Mouse (Mus musculus): ENCODE data around the gene Rab13. TPM values are rescaled to one million over a fixed set of nuclear protein-coding genes. Genes with fewer than 3 reads are reported as not detected.

The Rab13 gene
- polyA plus RNA-seq, 1 experiment = 1.4 TPM

- Histone ChIP-seq H3K36me3 (ENCODE audit: control insufficient read depth, insufficient read depth, low read length) (peaks cover 16% of the 10 kb centered on the region), H3K4me3 (ENCODE audit: control insufficient read depth, insufficient read depth, low read length) (peak overlapping the region; percentile 88), H3K27me3 (ENCODE audit: control insufficient read depth, insufficient read depth, low read length) (no peaks in the 10 kb centered on the region), H3K4me1 (replicated peaks; ENCODE audit: control insufficient read depth, insufficient read depth, low read length) (peaks cover 12% of the 10 kb centered on the region), H3K27ac (ENCODE audit: control insufficient read depth, insufficient read depth, low read length) (0 out of 2 replicates have a peak overlapping the region, but pooled peaks have one; percentile 9)
- peak; percentile 23 for DNase-seq
- TF ChIP-seq POLR2A (IDR thresholded peaks at IDR 0.05; ENCODE audit: control insufficient read depth, extremely low read depth, insufficient read depth, low read length, poor library complexity) (no peak), CTCF (IDR thresholded peaks at IDR 0.05; ENCODE audit: borderline replicate concordance, control insufficient read depth, extremely low read depth, insufficient read depth, low read length, poor library complexity) (no peak)
- WGBS = under 1% methylated on average over 41 of the region's 41 CpGs
These were observed 41.1 kb downstream of the Rab13 start for GRCm38 (mm10) chr3:90254419-90255193.

- H3K27ac ChIP-seq (ENCODE audit: control insufficient read depth, insufficient read depth, low read length) = 0 out of 2 replicates have a peak overlapping the region, but pooled peaks have one; percentile 9
- H3K27me3 ChIP-seq (ENCODE audit: control insufficient read depth, insufficient read depth, low read length) = no peaks in the 10 kb centered on the region
- DNase-seq = no peak
- peaks cover 22% of the 10 kb centered on the region for H3K36me3 ChIP-seq (ENCODE audit: control insufficient read depth, insufficient read depth, low read length)
- WGBS = 5% methylated on average over 2 of the region's 2 CpGs
- H3K4me3 ChIP-seq (ENCODE audit: control insufficient read depth, insufficient read depth, low read length) = peak overlapping the region; percentile 88
- TF ChIP-seq CTCF (IDR thresholded peaks at IDR 0.05; ENCODE audit: borderline replicate concordance, control insufficient read depth, extremely low read depth, insufficient read depth, low read length, poor library complexity) (no peak), POLR2A (IDR thresholded peaks at IDR 0.05; ENCODE audit: control insufficient read depth, extremely low read depth, insufficient read depth, low read length, poor library complexity) (no peak)
- peaks cover 12% of the 10 kb centered on the region for H3K4me1 ChIP-seq (replicated peaks; ENCODE audit: control insufficient read depth, insufficient read depth, low read length)
These were observed 41.7 kb downstream of the Rab13 start for GRCm38 (mm10) chr3:90255194-90255565.

- H3K36me3 ChIP-seq (ENCODE audit: control insufficient read depth, insufficient read depth, low read length) = peaks cover 29% of the 10 kb centered on the region
These were observed 42.4 kb downstream of the Rab13 start for GRCm38 (mm10) chr3:90255784-90256353.

GRCm38 (mm10) chr3:90256731-90257530 is 43.4 kb downstream of the Rab13 start:
- Histone ChIP-seq H3K4me1 (replicated peaks; ENCODE audit: control insufficient read depth, insufficient read depth, low read length) (peaks cover 12% of the 10 kb centered on the region), H3K36me3 (ENCODE audit: control insufficient read depth, insufficient read depth, low read length) (peaks cover 39% of the 10 kb centered on the region), H3K4me3 (ENCODE audit: control insufficient read depth, insufficient read depth, low read length) (no peak overlapping the region), H3K27me3 (ENCODE audit: control insufficient read depth, insufficient read depth, low read length) (no peaks in the 10 kb centered on the region), H3K27ac (ENCODE audit: control insufficient read depth, insufficient read depth, low read length) (no peak overlapping the region)
- 95% methylated on average over 19 of the region's 19 CpGs for WGBS
- DNase-seq = no peak
- TF ChIP-seq CTCF (IDR thresholded peaks at IDR 0.05; ENCODE audit: borderline replicate concordance, control insufficient read depth, extremely low read depth, insufficient read depth, low read length, poor library complexity) = no peak
- no peak for TF ChIP-seq POLR2A (IDR thresholded peaks at IDR 0.05; ENCODE audit: control insufficient read depth, extremely low read depth, insufficient read depth, low read length, poor library complexity)

More at GRCm38 (mm10) chr3:90255784-90256353, 42.4 kb downstream of the Rab13 start:
- H3K27me3 ChIP-seq (ENCODE audit: control insufficient read depth, insufficient read depth, low read length) = no peaks in the 10 kb centered on the region
- DNase-seq = no peak
- H3K4me1 ChIP-seq (replicated peaks; ENCODE audit: control insufficient read depth, insufficient read depth, low read length) = peaks cover 12% of the 10 kb centered on the region
- no peak overlapping the region for H3K27ac ChIP-seq (ENCODE audit: control insufficient read depth, insufficient read depth, low read length)
- 96% methylated on average over 14 of the region's 14 CpGs for WGBS
- TF ChIP-seq CTCF (IDR thresholded peaks at IDR 0.05; ENCODE audit: borderline replicate concordance, control insufficient read depth, extremely low read depth, insufficient read depth, low read length, poor library complexity) (no peak), POLR2A (IDR thresholded peaks at IDR 0.05; ENCODE audit: control insufficient read depth, extremely low read depth, insufficient read depth, low read length, poor library complexity) (no peak)
- no peak overlapping the region for H3K4me3 ChIP-seq (ENCODE audit: control insufficient read depth, insufficient read depth, low read length)

GRCm38 (mm10) chr3:90258521-90258920 is 45.0 kb downstream of the Rab13 start:
- Histone ChIP-seq H3K4me3 (ENCODE audit: control insufficient read depth, insufficient read depth, low read length) (no peak overlapping the region), H3K27me3 (ENCODE audit: control insufficient read depth, insufficient read depth, low read length) (no peaks in the 10 kb centered on the region), H3K4me1 (replicated peaks; ENCODE audit: control insufficient read depth, insufficient read depth, low read length) (peaks cover 12% of the 10 kb centered on the region), H3K27ac (ENCODE audit: control insufficient read depth, insufficient read depth, low read length) (no peak overlapping the region), H3K36me3 (ENCODE audit: control insufficient read depth, insufficient read depth, low read length) (peaks cover 41% of the 10 kb centered on the region)
- 92% methylated on average over 4 of the region's 4 CpGs for WGBS
- no peak for DNase-seq
- TF ChIP-seq POLR2A (IDR thresholded peaks at IDR 0.05; ENCODE audit: control insufficient read depth, extremely low read depth, insufficient read depth, low read length, poor library complexity) (no peak), CTCF (IDR thresholded peaks at IDR 0.05; ENCODE audit: borderline replicate concordance, control insufficient read depth, extremely low read depth, insufficient read depth, low read length, poor library complexity) (no peak)

- TF ChIP-seq POLR2A (IDR thresholded peaks at IDR 0.05; ENCODE audit: control insufficient read depth, extremely low read depth, insufficient read depth, low read length, poor library complexity) (no peak), CTCF (IDR thresholded peaks at IDR 0.05; ENCODE audit: borderline replicate concordance, control insufficient read depth, extremely low read depth, insufficient read depth, low read length, poor library complexity) (no peak)
- peaks cover 11% of the 10 kb centered on the region for H3K4me1 ChIP-seq (replicated peaks; ENCODE audit: control insufficient read depth, insufficient read depth, low read length)
- WGBS = 95% methylated on average over 5 of the region's 5 CpGs
- no peak for DNase-seq
- H3K27me3 ChIP-seq (ENCODE audit: control insufficient read depth, insufficient read depth, low read length) = no peaks in the 10 kb centered on the region
- peaks cover 37% of the 10 kb centered on the region for H3K36me3 ChIP-seq (ENCODE audit: control insufficient read depth, insufficient read depth, low read length)
- H3K4me3 ChIP-seq (ENCODE audit: control insufficient read depth, insufficient read depth, low read length) = no peak overlapping the region
- no peak overlapping the region for H3K27ac ChIP-seq (ENCODE audit: control insufficient read depth, insufficient read depth, low read length)
These were observed 49.8 kb downstream of the Rab13 start for GRCm38 (mm10) chr3:90263121-90263771.
